In genomic region chr11:31948462-31949330, GRCm38 (mm10) we compare ENCODE assay signal across 8 mouse cellular contexts. TPM values are rescaled to one million over a fixed set of nuclear protein-coding genes. Genes with fewer than 3 reads are reported as not detected.
DNase-seq lines count a peak whose midpoint lies in the region; ATAC-seq and TF ChIP-seq lines count a peak whose summit lies in the region.
"Had no signal": no experiment of that assay in that cellular context is flagged by ENCODE, and none has a peak within 500 bp of the region (broad histone marks: within the 10 kb centered on the region; RNA-seq: fewer than 3 reads in every experiment).

No protein-coding gene starts in this region.

- H3K4me1 ChIP-seq in neural tube, embryonic 11.5 days (ENCODE audit: control insufficient read depth, insufficient read depth, low read length): no peaks in the 10 kb centered on the region
- peaks cover 11% of the 10 kb centered on the region for H3K4me1 ChIP-seq in bone marrow macrophage, adult 2 months (ENCODE audit: control insufficient read depth, insufficient read depth, low read length)
- peaks cover 18% of the 10 kb centered on the region for H3K4me1 ChIP-seq in liver, embryonic 15.5 days (replicated peaks)

- no peaks in the 10 kb centered on the region for H3K9me3 ChIP-seq in neural tube, embryonic 11.5 days (ENCODE audit: control insufficient read depth, low read length)
- H3K9me3 ChIP-seq in liver, embryonic 15.5 days (replicated peaks): no peaks in the 10 kb centered on the region

- WGBS in neural tube, embryonic 11.5 days: 18% methylated on average over 15 of the region's 15 CpGs
- 15% methylated on average over 15 of the region's 15 CpGs for WGBS in liver, embryonic 15.5 days (ENCODE audit: insufficient replicate concordance)

- H3K27me3 ChIP-seq in neural tube, embryonic 11.5 days (ENCODE audit: control insufficient read depth, insufficient read depth, low read length): no peaks in the 10 kb centered on the region
- peaks cover 15% of the 10 kb centered on the region for H3K27me3 ChIP-seq in liver, embryonic 15.5 days

- ATAC-seq in neural tube, embryonic 11.5 days (ENCODE audit: insufficient read depth, low FRiP score, low TSS enrichment): peak; percentile 60
- peak; percentile 57 for ATAC-seq in granulocyte monocyte progenitor cell, adult 5-6 weeks (replicated peaks; ENCODE audit: poor library complexity, severe bottlenecking)
- ATAC-seq in liver, embryonic 15.5 days (ENCODE audit: insufficient read depth): peak; percentile 51

- H3K36me3 ChIP-seq in neural tube, embryonic 11.5 days (ENCODE audit: control insufficient read depth, insufficient read depth, low read length): no peaks in the 10 kb centered on the region
- H3K36me3 ChIP-seq in liver, embryonic 15.5 days (replicated peaks): no peaks in the 10 kb centered on the region

- peak overlapping the region; percentile 48 for H3K4me2 ChIP-seq in neural tube, embryonic 11.5 days (ENCODE audit: low read depth)
- peak overlapping the region; percentile 72 for H3K4me2 ChIP-seq in liver, embryonic 15.5 days

- TF ChIP-seq POLR2A in bone marrow macrophage, adult 2 months (IDR thresholded peaks at IDR 0.05; ENCODE audit: borderline replicate concordance, low read depth, low read length): no peak

- TF ChIP-seq CTCF in bone marrow macrophage, adult 2 months (IDR thresholded peaks at IDR 0.05; ENCODE audit: low read depth, low read length): no peak

- no peak overlapping the region for H3K27ac ChIP-seq in neural tube, embryonic 11.5 days (ENCODE audit: low read depth, low read length)
- H3K27ac ChIP-seq in bone marrow macrophage, adult 2 months (ENCODE audit: insufficient read depth, low read depth, low read length): peak overlapping the region; percentile 17; the same call in 1 of the 2 replicates
- H3K27ac ChIP-seq in liver, embryonic 15.5 days (replicated peaks): no peak overlapping the region

- H3K4me3 ChIP-seq in neural tube, embryonic 11.5 days (ENCODE audit: low read depth, low read length): peak overlapping the region; percentile 33
- H3K4me3 ChIP-seq in bone marrow macrophage, adult 2 months (ENCODE audit: insufficient read depth, low read length): peak overlapping the region; percentile 55
- peak overlapping the region; percentile 55 for H3K4me3 ChIP-seq in liver, embryonic 15.5 days (replicated peaks)

- DNase-seq in neural tube, embryonic 11.5 days (ENCODE audit: low spot score): no peak
- no peak for DNase-seq in neural tube, embryonic 10.5 days (ENCODE audit: extremely low spot score, low spot score)
- DNase-seq in telencephalon, adult 2 months (ENCODE audit: low read depth, low spot score): peak; percentile 50
- DNase-seq in adrenal gland, postnatal 10 days: no peak

- peak overlapping the region; percentile 51; the same call in 1 of the 2 replicates for H3K9ac ChIP-seq in neural tube, embryonic 11.5 days (ENCODE audit: low read length)
- peak overlapping the region; percentile 37 for H3K9ac ChIP-seq in liver, embryonic 15.5 days

RNA-seq across cellular contexts. Expression of gene 4930524B15Rik, which starts 16.7 kb away (rescaled TPM):
- 0.27 TPM in 1 of 2 replicates, not detected in the other for polyA plus RNA-seq in neural tube, embryonic 11.5 days (2014; fragmentation: Nextera tagmentation; extraction: Ambion mirVana)
- polyA plus RNA-seq in bone marrow macrophage, adult 2 months (2012; ENCODE audit: insufficient read depth, insufficient read length, missing spikeins): not detected in 2 replicates
- not detected in 2 replicates for total RNA-seq in granulocyte monocyte progenitor cell, adult 5-6 weeks (2014; fragmentation: Nextera tagmentation)
- total RNA-seq in granulocyte monocyte progenitor cell, adult 5-6 weeks (2017): not detected in 2 replicates
- not detected in 2 replicates for polyA plus RNA-seq in liver, embryonic 15.5 days (2015; fragmentation: Nextera tagmentation; extraction: Ambion mirVana)
- total RNA-seq in adrenal gland, postnatal 10 days (2021): not detected
- total RNA-seq: layer of hippocampus, postnatal 36 days had no signal

RNA-seq across cellular contexts. Expression of gene Nsg2, which starts 51.6 kb away (rescaled TPM):
- polyA plus RNA-seq in neural tube, embryonic 11.5 days (2014; fragmentation: Nextera tagmentation; extraction: Ambion mirVana): 35.2 and 39.2 TPM in 2 replicates
- not detected in 2 replicates for polyA plus RNA-seq in bone marrow macrophage, adult 2 months (2012; ENCODE audit: insufficient read depth, insufficient read length, missing spikeins)
- total RNA-seq in granulocyte monocyte progenitor cell, adult 5-6 weeks (2014; fragmentation: Nextera tagmentation): not detected in 2 replicates
- total RNA-seq in granulocyte monocyte progenitor cell, adult 5-6 weeks (2017): not detected in 2 replicates
- polyA plus RNA-seq in liver, embryonic 15.5 days (2015; fragmentation: Nextera tagmentation; extraction: Ambion mirVana): 0.17 and 0.25 TPM in 2 replicates
- 10 to 100 TPM; 28.7 to 37.4 TPM for total RNA-seq in adrenal gland, postnatal 10 days (2021)

Comparison
In these comparisons a context has a peak if more than half of its experiments do, and no peak if none do; other contexts are left out.
1. RNA of gene Nsg2, which starts 51.6 kb away (polyA plus RNA-seq): 35.2 to 39.2 TPM in neural tube, embryonic 11.5 days; 0.17 to 0.25 TPM in liver, embryonic 15.5 days and not detected in bone marrow macrophage, adult 2 months; every median in the first group is over 10 times any median in the second.
2. Peak in every context shown above with its lines, with median percentiles within 50 percentile points of each other: ATAC-seq and H3K4me3 ChIP-seq.